Mouse (Mus musculus) kidney, postnatal 0 days (tissue): ENCODE measurements at regions not wholly inside any gene's neighbourhood (a gene's known extent, or its start where the extent isn't known, plus 50 kb on each side); places are given as distances from the start of the nearest gene placed in this dataset.
A peak's percentile ranks its signal among the peaks of the same experiment; 100 is the strongest.

Source experiments
- ATAC-seq: fragments of 200-750 bp; cut with Nextera tagmentation; replicated peaks from 2 replicates; pipeline ENCODE4 v1.8.0; 2017; ENCODE audit warnings: low read depth, moderate number of reproducible peaks, moderate TSS enrichment, moderate library complexity; ENCODE audit not compliant: low FRiP score
- DNase-seq: peaks from one replicate; pipeline ENCODE4 v3.0.0-alpha.2; 2016; ENCODE audit warnings: low spot score
- H3K27ac ChIP-seq: fragments of 300-500 bp; sonication (generic); 2 replicates; pipeline ENCODE4 v1.5.1; 2014; ENCODE audit warnings: mild to moderate bottlenecking
- H3K27me3 ChIP-seq: fragments of 300-500 bp; sonication (generic); 2 replicates; pipeline ENCODE4 v1.6.1; 2014; ENCODE audit warnings: low read length, mixed read lengths; ENCODE audit not compliant: insufficient read depth
- H3K36me3 ChIP-seq: fragments of 300-500 bp; sonication (generic); 2 replicates; pipeline ENCODE4 v1.6.1; 2014; ENCODE audit warnings: low read length, mixed read lengths; ENCODE audit not compliant: insufficient read depth
- H3K4me1 ChIP-seq: fragments of 300-500 bp; sonication (generic); replicated peaks from 2 replicates; pipeline ENCODE4 v1.6.1; 2014; ENCODE audit warnings: antibody characterized with exemption, low read length, mixed read lengths; ENCODE audit not compliant: insufficient read depth
- H3K4me2 ChIP-seq: fragments of 300-500 bp; sonication (generic); 2 replicates; pipeline ENCODE4 v1.6.1; 2014; ENCODE audit warnings: mild to moderate bottlenecking, low read length, moderate library complexity, mixed read lengths
- H3K4me3 ChIP-seq: fragments of 300-500 bp; sonication (generic); replicated peaks from 2 replicates; pipeline ENCODE4 v1.5.1; 2014; ENCODE audit warnings: low read depth, low read length
- H3K9ac ChIP-seq: fragments of 300-500 bp; sonication (generic); 2 replicates; pipeline ENCODE4 v1.6.1; 2014; ENCODE audit warnings: low read depth, low read length
- H3K9me3 ChIP-seq: fragments of 300-500 bp; sonication (generic); replicated peaks from 2 replicates; pipeline ENCODE4 v1.6.1; 2016; ENCODE audit warnings: low read length, inconsistent platforms, mixed read lengths
- CTCF ChIP-seq: IDR thresholded peaks from 2 replicates; pipeline ENCODE4 v1.5.1; 2016; ENCODE audit warnings: antibody characterized with exemption, low read depth, mild to moderate bottlenecking, moderate library complexity
- WGBS: fragments of 180-500 bp; shearing (Covaris S2); extraction: QIAGEN DNeasy Blood & Tissue Kit; methylation state at CpG from one replicate; pipeline ENCODE4 v1.1.7; 2014; 5-methylcytosine and 5-hydroxymethylcytosine counted together

DNA sequence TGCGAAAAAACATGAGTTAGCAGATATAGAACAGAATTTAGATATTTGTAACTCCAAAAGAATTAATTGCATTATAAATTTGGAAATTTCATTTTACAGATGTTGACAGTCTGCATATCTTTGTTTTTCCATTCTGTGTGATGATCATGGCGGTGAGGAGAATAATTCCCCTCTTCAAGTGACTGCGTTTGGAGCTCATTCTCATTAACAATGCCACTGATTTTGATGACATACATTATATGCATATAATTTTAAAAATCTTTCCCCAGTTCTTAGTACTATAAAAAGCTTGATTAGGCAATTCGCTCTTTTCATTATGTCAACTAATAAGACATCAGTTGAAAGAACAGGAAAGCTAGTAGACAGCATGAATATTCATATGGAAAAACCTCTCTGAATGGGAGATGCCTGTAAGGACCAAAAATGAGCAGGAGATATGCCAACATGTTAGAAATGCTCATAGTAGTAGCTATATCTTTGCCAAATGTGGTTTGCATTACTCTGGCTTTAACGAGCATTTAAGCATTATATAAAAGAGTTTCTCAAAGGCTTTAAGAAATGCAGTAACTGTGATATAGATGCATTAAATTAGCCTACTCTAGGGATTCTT lies 849.2 kb upstream of the Cldn34c4 start:
- Histone ChIP-seq H3K4me2 (no peak overlapping the region), H3K4me3 (no peak overlapping the region)

DNA sequence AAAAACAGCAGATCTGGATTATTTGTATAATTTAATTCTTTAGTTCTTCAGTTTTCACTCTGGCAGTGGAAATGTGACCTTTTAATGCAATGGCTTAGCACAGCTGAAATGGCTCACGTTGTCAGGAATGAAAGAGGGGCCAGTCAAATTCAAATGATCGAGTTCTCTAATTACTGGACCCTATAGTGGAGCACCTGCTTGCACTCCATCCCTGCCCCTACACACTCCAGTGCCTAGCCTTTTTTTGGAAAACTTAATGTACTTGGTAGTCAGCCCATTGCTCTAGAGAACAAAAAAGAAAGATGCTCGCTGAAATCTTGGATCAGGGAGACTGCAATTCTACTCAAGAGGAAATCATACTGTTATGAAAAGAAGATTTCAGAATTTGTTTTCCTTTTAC lies 841.0 kb upstream of the Cldn34c4 start:
- WGBS, result 22% methylated on average over 3 of the region's 3 CpGs
- Histone ChIP-seq H3K4me1 (no peaks in the 10 kb centered on the region), H3K4me2 (no peak overlapping the region), H3K36me3 (no peaks in the 10 kb centered on the region), H3K9ac (no peak overlapping the region), H3K4me3 (no peak overlapping the region), H3K27ac (no peak overlapping the region), H3K27me3 (no peaks in the 10 kb centered on the region), H3K9me3 (no peaks in the 10 kb centered on the region)
- TF ChIP-seq CTCF, result no peak
- DNase-seq, result no peak
- no peak for ATAC-seq

More for the DNA sequence above, 849.2 kb upstream of the Cldn34c4 start:
- no peak for TF ChIP-seq CTCF
- Histone ChIP-seq H3K27ac (no peak overlapping the region), H3K9me3 (no peaks in the 10 kb centered on the region), H3K9ac (no peak overlapping the region), H3K27me3 (no peaks in the 10 kb centered on the region), H3K4me1 (no peaks in the 10 kb centered on the region), H3K36me3 (no peaks in the 10 kb centered on the region)
- 81% methylated on average over 5 of the region's 5 CpGs for WGBS
- DNase-seq, result no peak
- ATAC-seq, result no peak

GRCm38 (mm10) chrX:128576269-128576871 lies 840.0 kb upstream of the Cldn34c4 start:
- Histone ChIP-seq H3K9ac (no peak overlapping the region), H3K9me3 (no peaks in the 10 kb centered on the region), H3K27ac (no peak overlapping the region), H3K27me3 (no peaks in the 10 kb centered on the region), H3K4me2 (no peak overlapping the region), H3K36me3 (no peaks in the 10 kb centered on the region), H3K4me1 (no peaks in the 10 kb centered on the region), H3K4me3 (no peak overlapping the region)
- no peak for ATAC-seq
- DNase-seq, result peak; percentile 68
- TF ChIP-seq CTCF, result peak; percentile 64
- 11% methylated on average over 5 of the region's 5 CpGs for WGBS
